17 mouse cellular contexts compared by ENCODE assay signal in genomic region chr6:3487355-3487754, GRCm38 (mm10). TPM values are rescaled to one million over a fixed set of nuclear protein-coding genes. Genes with fewer than 3 reads are reported as not detected.
"Had no signal": no experiment of that assay in that cellular context is flagged by ENCODE, and none has a peak within 500 bp of the region (broad histone marks: within the 10 kb centered on the region; RNA-seq: fewer than 3 reads in every experiment).

No protein-coding gene starts in this region.

- DNase-seq: kidney, adult 8-10 months; kidney, postnatal 36 days; layer of hippocampus, adult 9-11 months; liver; lung, embryonic 14.5 days; lung, postnatal 10 days; retina, postnatal 1 day; right cerebral cortex, postnatal 4 days; thymus, postnatal 4 days had no signal

- ATAC-seq: intestine, postnatal 0 days; midbrain, embryonic 13.5 days had no signal

- H3K27ac ChIP-seq: kidney, postnatal 0 days; limb, embryonic 12.5 days; liver, embryonic 15.5 days; macrophage; midbrain, embryonic 13.5 days; neural tube, embryonic 15.5 days had no signal

- H3K4me3 ChIP-seq: limb, embryonic 12.5 days; liver, embryonic 15.5 days; midbrain, embryonic 13.5 days; myocyte; neural tube, embryonic 15.5 days had no signal

- H3K9me3 ChIP-seq: limb, embryonic 12.5 days; liver, embryonic 15.5 days; midbrain, embryonic 13.5 days; neural tube, embryonic 15.5 days had no signal

- H3K9ac ChIP-seq: limb, embryonic 12.5 days; liver, embryonic 15.5 days; lung, embryonic 14.5 days; midbrain, embryonic 13.5 days; neural tube, embryonic 15.5 days had no signal

- H3K36me3 ChIP-seq: limb, embryonic 12.5 days; liver, embryonic 15.5 days; midbrain, embryonic 13.5 days; neural tube, embryonic 15.5 days had no signal

- H3K4me1 ChIP-seq: limb, embryonic 12.5 days; liver, embryonic 15.5 days; midbrain, embryonic 13.5 days; neural tube, embryonic 15.5 days had no signal

- H3K27me3 ChIP-seq: limb, embryonic 12.5 days; liver, embryonic 15.5 days; midbrain, embryonic 13.5 days; neural tube, embryonic 15.5 days had no signal

- H3K4me2 ChIP-seq: limb, embryonic 12.5 days; liver, embryonic 15.5 days; lung, embryonic 14.5 days; midbrain, embryonic 13.5 days; neural tube, embryonic 15.5 days had no signal

RNA-seq across cellular contexts. Expression of gene Hepacam2, which starts 10.7 kb away (rescaled TPM):
- polyA plus RNA-seq: liver, embryonic 15.5 days; myocyte had no signal
